Mouse (Mus musculus): Measurements from ENCODE around the gene Smchd1. TPM values are rescaled to one million over a fixed set of nuclear protein-coding genes. Genes with fewer than 3 reads are reported as not detected.

Gene Smchd1
- polyA plus RNA-seq, 1 experiment from 2014 or later = 82.6 TPM

- DNase-seq (ENCODE audit: low spot score) = no peak
- no peaks in the 10 kb centered on the region for H3K27me3 ChIP-seq (ENCODE audit: low read depth, poor library complexity, severe bottlenecking)
- peaks cover 58% of the 10 kb centered on the region for H3K36me3 ChIP-seq
- no peaks in the 10 kb centered on the region for H3K9me3 ChIP-seq (replicated peaks)
- H3K4me3 ChIP-seq = no peak overlapping the region
- 68% methylated on average over 5 of the region's 5 CpGs for WGBS
- no peaks in the 10 kb centered on the region for H3K4me1 ChIP-seq
- no peak overlapping the region for H3K27ac ChIP-seq
Measured at GRCm38 (mm10) chr17:71301413-71301812, 173.7 kb downstream of the Smchd1 start.

DNA sequence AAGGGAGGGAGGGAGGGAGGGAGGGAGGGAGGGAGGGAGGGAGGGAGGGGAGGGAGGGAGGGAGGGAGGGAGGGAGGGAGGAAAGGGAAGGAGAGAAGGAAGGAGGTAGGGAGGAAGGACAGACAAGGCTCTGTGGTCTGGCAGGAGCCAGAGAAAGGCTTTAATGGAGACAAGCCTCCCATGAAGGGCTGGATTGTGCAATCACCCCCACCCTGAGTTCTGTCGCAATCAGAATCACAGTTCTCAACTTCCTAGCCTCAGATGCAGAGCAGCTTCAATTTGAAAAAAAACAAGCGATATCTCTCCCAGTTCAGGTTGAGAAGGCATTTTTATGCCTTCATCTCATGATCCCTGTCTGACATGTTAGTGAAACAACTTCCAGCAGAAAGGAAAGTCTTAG lies 174.8 kb downstream of the Smchd1 start:
- no peak overlapping the region for H3K27ac ChIP-seq
- DNase-seq (ENCODE audit: low spot score) = no peak
- H3K9me3 ChIP-seq (replicated peaks) = no peaks in the 10 kb centered on the region
- WGBS = 91% methylated on average over 2 of the region's 2 CpGs
- no peaks in the 10 kb centered on the region for H3K27me3 ChIP-seq (ENCODE audit: low read depth, poor library complexity, severe bottlenecking)
- H3K4me3 ChIP-seq = no peak overlapping the region
- no peaks in the 10 kb centered on the region for H3K4me1 ChIP-seq
- H3K36me3 ChIP-seq = peaks cover 58% of the 10 kb centered on the region

- no peak overlapping the region for H3K27ac ChIP-seq
- no peak for DNase-seq (ENCODE audit: low spot score)
- H3K4me3 ChIP-seq = no peak overlapping the region
- H3K36me3 ChIP-seq = peaks cover 58% of the 10 kb centered on the region
- H3K27me3 ChIP-seq (ENCODE audit: low read depth, poor library complexity, severe bottlenecking) = no peaks in the 10 kb centered on the region
- no peaks in the 10 kb centered on the region for H3K4me1 ChIP-seq
- H3K9me3 ChIP-seq (replicated peaks) = no peaks in the 10 kb centered on the region
- 92% methylated on average over 4 of the region's 4 CpGs for WGBS
Measured at GRCm38 (mm10) chr17:71299879-71300278, 175.3 kb downstream of the Smchd1 start.

DNA sequence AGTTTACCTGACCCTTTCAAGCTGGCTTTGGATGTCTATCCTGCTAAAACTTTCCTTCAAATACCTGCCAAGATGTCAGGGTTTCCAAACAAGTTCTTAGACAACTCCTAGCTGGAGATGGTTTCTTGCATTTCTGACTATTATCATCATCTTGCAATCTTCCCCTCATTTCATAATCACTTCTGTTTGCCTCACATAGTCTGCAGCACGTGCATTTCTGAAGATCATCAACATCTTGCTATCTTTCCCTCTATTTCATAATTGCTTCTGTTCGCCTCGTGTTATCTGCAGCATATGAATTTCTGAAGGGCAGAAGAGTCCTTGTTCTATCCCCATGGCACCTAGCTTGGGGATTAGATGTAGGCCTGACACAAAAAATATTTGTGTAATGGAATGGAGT lies 180.6 kb downstream of the Smchd1 start:
- Histone ChIP-seq H3K9me3 (replicated peaks) (no peaks in the 10 kb centered on the region), H3K27ac (no peak overlapping the region), H3K4me3 (no peak overlapping the region), H3K4me1 (peaks cover 10% of the 10 kb centered on the region), H3K36me3 (peaks cover 15% of the 10 kb centered on the region), H3K27me3 (ENCODE audit: low read depth, poor library complexity, severe bottlenecking) (no peaks in the 10 kb centered on the region)
- 92% methylated on average over 3 of the region's 3 CpGs for WGBS
- no peak for DNase-seq (ENCODE audit: low spot score)

Other genes with a start within 250 kb of the Smchd1 start
- gene Emilin2, start 163.4 kb downstream of the Smchd1 start, polyA plus RNA-seq (2016; fragmentation: Nextera tagmentation; extraction: Ambion mirVana) = 30.0 and 36.1 TPM in 2 replicates
- gene Gm4707, start 15.4 kb downstream of the Smchd1 start, polyA plus RNA-seq (2016; fragmentation: Nextera tagmentation; extraction: Ambion mirVana) = 5.1 and 6.9 TPM in 2 replicates
- 53.4 and 59.9 TPM in 2 replicates for gene Ndc80, start 51.5 kb upstream of the Smchd1 start, polyA plus RNA-seq (2016; fragmentation: Nextera tagmentation; extraction: Ambion mirVana)
- gene Spdya, start 76.7 kb upstream of the Smchd1 start, polyA plus RNA-seq (2016; fragmentation: Nextera tagmentation; extraction: Ambion mirVana) = 0.73 and 0.76 TPM in 2 replicates
- gene Wdr43, start 140.6 kb upstream of the Smchd1 start, polyA plus RNA-seq (2016; fragmentation: Nextera tagmentation; extraction: Ambion mirVana) = 112 and 116 TPM in 2 replicates
- gene Togaram2, start 197.9 kb upstream of the Smchd1 start, polyA plus RNA-seq (2016; fragmentation: Nextera tagmentation; extraction: Ambion mirVana) = not detected in 2 replicates